Mouse (Mus musculus) urinary bladder, postnatal 25 days (tissue): ENCODE measurements at regions not wholly inside any gene's neighbourhood (a gene's known extent, or its start where the extent isn't known, plus 50 kb on each side); places are given as distances from the start of the nearest gene placed in this dataset.

Source experiments
- DNase-seq: peaks from one replicate; pipeline ENCODE4 v3.0.0; 2022; ENCODE audit warnings: low spot score

DNA sequence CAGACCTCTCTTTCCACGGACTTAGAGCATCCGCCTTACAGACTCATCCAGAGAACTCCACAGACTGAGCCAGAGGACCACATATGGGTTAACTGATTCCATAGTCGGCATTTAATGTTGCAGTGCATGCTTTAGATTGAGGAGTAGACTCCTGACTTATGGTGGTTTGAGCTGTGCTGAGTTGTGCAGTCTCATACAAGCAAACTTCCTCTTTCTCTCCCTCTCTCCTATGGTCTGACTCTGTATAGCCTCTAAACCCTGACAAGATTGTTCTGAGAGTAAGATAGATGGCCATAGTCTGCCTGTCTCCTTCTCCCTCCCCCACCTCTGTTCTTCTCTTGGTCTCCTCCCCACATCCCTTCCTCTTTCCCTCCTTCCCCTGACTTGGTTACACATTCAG lies 616.0 kb downstream of the Ryr2 start:
- no peak for DNase-seq

DNA sequence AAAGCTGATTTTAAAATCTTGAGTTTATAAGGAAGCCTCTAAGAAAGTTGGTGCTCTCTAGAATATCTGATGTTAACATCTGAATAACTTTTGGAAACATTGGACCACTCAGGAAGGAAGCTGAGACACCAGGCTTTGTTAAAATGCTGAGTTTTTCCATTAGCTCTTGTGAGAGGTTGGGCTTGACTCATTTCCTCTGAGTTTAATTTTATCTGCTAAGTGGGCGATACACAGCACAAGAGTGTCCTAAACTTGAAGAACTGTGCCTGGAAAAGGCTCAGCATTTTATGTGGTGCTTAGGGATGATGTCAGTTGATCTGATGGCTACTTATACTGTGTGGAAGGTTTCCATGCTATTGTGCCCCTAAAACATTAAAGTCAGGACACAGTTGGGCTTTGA lies 623.6 kb downstream of the Ryr2 start:
- DNase-seq = no peak

DNA sequence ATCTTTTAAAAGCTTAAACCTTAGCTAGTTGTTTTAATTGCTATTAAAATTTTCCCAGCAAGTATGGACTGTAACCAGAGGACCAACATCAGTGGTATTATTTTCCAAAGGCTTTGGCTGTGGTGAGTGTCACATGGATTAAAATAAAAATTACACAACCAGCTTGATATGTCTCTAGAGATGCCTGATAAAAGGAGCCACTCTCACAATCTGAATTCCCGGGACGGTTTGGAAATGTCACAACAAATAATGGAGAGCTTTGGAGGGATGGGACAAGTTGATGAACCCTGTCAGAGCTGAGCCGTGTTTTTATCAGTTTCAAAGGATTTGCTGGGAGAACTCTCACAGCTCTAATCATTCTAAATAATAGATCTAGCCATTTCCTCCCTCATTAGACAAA lies 624.0 kb downstream of the Ryr2 start:
- no peak for DNase-seq

DNA sequence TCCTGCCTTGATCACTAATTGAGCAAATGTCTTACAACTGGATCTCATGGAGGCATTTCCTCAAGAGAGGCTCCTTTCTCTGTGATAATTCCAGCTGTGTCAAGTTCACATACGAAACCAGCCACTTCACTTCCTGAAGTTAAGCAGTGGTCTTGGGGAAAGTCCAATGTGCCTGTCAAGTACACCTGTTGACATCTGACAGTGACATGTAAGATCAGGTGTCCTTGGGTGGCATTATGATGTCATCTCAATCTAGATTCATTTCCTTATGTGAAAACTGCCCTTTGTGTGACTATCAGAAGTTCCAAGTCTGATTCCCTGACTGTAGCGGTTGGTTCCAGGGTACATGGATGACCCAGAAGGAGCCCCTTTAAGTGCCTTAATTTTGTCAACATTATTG lies 646.5 kb downstream of the Ryr2 start:
- no peak for DNase-seq

DNA sequence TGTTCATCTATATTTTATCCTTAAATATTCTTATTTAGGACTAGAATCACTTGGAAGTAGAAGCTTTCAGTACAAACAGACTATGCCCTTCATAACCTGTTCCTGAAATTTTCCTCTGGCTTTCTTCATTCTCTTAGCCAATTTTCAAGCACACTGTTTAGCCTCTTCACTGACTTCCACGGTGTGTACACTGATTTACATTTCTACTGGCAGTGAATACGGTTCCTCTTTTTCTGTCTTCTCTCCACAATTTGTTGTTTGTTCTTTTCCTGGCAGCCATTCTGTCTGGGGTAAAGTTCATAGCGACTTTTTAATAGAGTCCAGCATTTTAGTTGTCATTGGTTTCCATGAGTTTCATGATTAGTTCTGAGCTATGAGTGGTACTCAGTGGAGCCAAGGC lies 651.6 kb downstream of the Ryr2 start:
- no peak for DNase-seq

DNA sequence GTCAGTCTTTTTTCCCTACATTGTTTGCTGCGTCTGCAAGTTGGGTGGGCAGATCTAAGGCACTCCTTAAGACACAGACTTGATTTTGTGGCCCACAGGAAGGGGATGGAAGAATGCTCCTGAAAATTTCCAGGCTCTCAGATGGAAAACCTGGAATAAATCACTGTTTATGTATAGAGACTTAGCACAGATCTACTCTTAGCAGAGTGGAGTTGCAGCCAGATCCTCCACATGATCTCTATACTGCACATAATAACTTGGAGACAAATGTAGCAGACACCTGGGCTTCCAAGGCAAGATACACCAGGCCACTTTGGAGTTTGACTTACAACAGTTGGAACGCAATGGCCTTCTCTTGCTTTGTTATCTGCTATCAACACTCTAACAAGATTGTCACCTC lies 654.3 kb downstream of the Ryr2 start:
- DNase-seq = no peak

DNA sequence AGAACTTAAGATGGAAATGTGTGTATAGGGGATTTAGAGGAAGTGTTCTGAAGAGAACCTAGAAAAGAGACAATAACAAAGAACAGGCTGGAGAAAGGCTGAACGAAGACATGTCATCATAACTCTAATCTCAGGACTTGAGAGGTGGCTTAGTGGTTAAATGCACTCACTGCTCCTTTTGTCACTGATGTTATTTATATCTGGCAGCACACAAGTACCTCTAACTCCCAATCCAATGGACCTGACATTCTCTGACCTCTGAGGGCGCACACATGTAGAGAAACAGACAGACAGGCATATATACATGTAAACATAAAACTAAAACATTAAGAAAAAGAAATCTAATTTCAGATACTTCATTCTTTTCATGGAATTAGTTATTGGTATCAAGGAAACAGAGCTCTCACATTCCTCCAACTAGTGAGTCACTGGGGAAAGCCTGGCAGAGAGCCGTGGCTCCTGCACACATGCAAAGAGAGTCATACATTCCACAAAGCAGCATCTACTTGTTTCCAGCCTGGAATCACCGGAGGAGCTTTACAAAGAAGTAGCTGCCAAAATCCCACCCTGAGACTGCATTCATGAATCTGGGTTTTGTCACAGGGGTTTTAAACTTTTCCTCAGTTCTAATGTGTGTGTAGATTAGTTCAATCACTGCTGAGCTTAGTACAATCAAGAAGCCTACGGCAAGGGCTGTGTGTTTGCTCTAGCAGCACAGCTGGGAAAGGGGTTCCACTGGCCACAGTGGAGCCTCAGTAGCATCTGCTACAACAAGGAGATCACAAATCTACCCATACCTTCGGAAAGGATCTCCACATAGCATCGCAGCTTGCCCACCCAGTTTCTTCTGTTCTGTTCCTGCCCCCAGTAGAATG lies 674.0 kb downstream of the Ryr2 start:
- DNase-seq = peak; percentile 7

DNA sequence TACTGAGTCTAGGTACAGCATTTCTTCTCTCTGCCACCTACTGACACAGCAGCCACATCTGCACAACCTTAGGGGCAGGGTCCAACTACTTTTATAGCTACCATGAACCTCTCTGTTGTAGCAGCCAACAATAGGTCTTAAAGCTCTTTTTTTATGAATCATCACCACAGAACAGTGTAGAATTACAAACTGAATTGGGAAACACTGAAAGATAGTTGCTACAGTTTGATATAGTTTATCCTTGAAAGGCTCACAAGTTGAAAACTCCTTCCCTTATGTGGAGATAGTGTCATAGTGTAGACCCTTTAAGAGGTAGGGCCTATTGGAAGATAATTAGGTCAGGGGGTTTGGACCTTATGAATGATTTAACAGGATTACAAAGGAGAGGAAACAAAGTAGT lies 679.9 kb downstream of the Ryr2 start:
- DNase-seq = no peak

DNA sequence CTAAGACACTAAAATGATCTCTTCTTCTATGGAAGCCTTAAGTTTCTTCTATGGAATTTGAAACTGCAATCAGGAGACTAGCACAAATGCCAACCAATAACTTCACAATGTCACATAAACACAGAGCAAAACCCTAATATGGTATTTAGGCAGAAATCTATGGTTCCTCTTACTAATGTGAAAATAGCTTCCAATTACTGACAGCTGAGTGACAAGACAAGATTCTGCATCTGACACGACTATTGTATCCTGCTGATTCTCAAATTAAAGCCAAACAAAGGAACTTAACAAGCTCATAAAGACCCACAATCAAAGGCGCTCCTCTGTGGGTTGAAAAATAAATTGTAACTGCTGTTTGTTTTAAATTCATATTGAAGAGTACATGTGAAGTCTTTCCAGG lies 714.7 kb downstream of the Ryr2 start:
- no peak for DNase-seq

DNA sequence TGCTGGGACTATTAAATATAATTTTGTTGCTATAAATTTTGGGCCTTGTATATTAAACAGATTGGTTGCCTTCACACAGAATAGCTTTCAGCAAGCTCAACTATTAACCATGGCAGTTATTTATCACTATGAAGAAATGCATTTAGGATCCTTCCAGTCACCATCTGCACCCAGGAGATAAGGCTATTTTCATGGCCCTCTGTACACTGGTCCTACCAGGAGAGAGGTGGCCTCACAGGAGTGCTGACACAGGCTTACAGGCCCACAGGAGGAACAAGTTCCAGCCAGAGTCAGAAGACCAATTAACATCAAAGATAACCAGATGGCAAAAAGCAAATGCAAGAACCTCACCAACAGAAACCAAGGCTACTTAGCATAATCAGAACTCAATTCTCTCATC lies 731.3 kb downstream of the Ryr2 start:
- DNase-seq = no peak

DNA sequence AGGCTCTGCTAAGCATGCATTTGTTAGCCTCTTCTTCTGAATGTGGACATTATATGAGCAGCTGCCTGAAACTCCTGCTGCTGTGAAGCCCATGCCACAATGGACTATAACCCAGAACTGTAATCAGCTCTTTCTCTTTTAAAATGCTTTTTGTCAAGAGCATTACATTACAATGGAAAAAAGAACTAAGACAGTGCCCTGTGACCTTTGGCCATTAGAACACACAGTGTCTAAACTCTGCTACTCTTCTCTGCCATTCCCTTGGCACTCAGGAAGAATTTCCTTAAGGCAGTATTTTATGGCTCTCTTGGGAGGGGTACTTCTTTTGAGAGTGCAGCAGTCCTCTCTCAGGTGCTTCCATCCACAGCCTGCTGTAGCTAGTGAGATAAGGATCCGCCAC lies 737.3 kb downstream of the Ryr2 start:
- no peak for DNase-seq

DNA sequence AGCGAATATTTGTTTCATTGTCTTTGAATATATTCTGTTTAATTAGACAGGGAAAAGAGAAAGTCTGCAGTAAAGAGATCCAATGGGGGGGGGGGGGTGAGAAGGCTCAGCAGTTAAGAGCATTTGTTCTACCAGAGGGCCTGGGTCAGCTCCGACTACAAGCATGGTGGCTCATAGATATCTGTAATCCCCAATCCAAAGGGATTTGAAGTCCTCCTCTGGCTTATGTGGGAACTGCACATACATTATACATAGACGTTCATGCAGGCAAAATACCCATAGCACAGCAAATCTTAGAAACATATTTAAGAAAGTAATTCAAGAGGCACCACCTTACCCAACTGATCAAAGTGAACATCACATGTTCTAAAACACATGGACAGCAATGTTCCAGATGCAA lies 743.9 kb downstream of the Ryr2 start:
- DNase-seq = no peak

DNA sequence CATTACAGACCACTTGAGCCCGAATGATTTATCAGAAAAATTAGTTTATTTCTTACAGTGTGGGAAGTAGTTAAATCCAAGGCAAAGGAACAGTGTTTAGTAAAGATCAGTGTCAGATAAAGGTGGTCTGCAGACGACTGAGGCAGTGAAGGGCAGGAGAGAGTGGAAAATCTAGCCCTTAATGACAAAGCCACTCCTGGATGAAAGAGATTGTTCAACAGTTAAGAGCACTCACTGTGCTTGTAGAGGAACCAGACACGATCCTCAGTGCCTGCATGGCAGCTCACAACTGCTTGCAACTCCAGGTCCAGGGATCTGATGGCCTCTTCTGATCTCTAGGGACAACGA lies 758.3 kb downstream of the Ryr2 start:
- no peak for DNase-seq

DNA sequence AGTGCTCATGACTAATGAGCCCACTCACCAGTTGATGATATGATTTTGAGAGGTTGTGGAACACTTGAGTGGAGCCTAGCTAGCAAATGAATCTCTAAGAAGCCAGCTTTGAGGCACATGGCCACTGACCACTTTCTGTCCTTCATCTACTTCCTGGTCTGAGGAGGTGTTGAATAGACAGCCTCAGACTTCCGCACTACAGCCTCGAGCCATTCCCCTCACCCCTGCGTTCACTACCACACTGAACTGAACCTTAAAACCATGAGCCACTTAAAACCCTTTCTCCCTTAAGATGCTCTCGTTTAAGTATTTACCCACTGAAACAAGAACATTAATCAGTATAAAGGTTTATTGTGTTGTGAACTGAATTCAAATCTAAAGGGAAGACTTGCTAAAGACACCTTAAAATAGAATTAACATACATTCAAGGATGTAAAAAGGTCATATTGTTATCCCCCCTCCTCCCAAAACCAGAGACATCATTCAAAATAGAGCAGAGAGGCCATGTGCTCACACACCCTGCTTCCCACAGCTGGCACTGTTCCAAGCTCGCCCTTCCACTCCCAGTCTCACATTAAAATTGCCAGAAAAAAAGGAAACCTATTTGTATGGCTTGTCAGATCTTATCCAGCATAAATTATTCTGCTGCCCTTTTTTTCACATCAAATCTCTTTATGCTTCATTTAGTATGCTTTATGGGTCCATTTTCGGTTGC lies 758.8 kb downstream of the Ryr2 start:
- DNase-seq = no peak

DNA sequence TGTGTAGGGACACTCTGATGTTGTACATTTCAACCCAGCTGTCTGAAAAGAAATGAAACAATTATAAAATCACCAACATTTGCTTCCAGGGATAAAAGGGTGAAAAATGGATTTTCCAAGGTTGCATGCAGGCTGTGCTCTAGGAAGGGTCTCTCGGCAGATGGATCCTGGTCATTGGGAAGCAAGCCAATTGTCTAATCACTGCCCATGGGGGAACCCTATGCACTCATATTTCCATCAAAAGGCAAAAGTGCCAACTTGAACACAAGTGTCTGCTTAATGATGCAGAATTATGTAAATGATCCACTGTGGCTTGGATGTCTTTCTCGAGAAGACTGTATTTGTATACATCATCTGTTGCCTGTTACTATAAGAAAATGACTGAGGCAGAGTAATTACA lies 762.2 kb downstream of the Ryr2 start:
- no peak for DNase-seq

DNA sequence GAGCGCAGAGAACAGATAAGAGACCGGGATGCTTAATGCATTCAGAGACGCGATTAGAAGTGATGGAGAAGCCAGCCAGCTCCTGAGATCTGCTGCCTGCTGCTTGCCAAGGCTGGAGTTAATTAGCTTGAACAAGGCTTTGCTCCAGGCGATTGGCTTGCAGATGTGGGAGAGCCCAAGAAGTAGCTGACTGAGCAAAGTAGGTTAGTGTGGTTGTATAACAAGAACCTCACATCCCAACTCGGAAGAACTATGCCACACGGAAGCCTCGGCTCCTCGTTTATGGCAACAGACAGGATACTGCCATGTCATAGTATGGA lies 768.5 kb downstream of the Ryr2 start:
- no peak for DNase-seq

DNA sequence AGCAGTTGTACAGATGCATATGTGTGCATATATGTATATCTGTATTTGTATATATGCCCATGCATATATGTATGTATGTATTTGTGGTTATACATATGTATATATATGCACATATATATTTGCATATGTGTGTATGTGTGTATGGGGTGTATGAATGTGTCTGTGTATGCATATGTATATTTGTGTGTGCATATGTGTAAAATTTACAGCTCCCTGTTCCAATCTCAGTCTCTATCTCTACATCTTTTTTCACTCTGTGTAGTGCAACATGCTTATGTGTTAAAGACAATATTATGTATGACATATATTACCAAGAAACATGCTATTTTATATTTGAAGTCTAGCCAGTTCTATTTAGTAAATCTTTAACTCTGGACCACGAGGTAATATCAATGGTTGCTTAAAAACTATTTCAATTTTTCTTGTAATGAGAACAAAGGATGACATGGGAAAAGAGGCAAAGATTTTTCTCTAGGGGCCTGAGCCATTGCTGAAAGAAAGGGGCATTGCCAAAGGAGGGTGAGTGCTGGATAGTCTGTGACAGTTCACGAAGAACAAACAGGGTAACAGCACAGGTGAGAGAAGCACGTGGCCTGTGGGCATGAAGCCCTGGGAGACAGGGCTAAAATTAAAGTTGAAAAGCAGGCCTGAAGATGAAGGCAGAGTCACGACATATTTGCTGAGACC lies 769.0 kb downstream of the Ryr2 start:
- DNase-seq = no peak

DNA sequence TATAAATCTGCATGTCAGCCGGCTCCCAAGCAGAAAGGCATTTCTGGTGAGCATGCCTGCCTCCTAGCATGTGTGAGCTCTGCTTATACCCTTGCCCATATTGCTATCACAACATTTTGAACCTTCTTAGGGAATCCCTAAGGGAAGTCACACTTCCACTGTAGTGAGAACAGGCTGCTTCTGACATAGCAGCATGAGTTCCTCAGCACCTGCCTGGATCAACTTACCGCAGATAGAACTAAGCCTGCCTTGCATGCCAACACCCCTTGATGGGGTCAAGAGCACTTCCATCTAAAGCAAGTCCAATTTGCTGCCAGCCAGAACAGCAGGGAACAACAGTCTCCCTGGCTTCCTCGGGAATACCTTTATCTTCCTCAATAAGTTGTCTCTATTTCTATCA lies 769.8 kb downstream of the Ryr2 start:
- DNase-seq = no peak

DNA sequence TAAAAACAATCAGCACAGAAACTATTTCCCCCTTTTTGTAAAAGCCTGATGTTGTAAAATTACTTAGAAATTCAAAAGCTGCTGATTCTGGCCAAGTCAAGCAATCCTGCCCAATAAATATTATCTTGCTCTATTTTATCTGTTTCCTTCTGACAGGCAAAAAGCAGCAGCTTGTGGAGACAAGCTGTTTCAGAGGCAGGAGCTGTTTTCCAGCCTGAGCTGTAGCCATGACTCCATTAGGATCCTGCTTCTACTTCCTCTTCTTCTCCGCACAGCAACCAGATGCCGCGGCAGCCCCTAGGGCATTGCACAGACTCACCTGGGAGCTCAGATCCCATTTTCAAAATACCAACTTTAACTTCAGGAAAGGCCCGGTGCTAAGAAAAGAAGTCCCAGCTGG lies 774.8 kb downstream of the Ryr2 start:
- DNase-seq = no peak

DNA sequence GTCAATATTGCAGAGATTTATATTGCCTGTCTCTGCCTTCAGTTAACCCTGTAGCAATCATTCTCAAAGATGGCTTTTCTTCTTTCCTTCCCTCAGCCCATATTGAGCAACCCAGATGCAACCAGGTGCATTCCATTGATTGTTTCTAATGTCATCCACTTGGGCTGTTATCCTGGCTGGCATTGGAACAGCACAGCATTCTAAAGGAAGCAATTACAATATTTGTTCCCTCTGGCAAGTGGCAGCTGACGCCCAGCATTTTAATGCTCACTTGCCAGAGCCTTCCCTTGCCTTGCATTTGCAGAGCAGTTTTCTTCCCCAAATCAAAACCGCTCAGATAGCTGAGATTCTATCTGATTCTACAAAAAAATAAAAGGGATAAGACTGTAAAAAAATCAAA lies 798.0 kb downstream of the Ryr2 start:
- DNase-seq = no peak

DNA sequence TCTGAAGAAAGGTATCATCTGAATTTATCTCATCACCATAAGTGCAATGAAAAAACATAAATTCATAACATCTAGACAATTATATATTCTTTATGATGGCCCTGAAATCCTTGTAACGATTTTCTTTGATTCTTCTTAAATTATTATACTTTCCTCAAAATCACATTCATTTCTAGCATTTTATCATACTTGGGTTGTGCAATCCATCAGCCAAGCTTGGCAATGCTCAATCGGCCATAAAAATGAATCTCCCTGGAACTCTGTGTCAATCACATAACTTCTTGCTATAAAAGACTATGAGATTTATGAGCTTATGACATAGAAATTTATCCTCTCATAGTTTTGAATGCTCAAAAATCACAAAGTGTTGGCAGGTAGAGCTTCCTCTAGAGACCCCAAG lies 811.3 kb downstream of the Ryr2 start:
- DNase-seq = no peak

DNA sequence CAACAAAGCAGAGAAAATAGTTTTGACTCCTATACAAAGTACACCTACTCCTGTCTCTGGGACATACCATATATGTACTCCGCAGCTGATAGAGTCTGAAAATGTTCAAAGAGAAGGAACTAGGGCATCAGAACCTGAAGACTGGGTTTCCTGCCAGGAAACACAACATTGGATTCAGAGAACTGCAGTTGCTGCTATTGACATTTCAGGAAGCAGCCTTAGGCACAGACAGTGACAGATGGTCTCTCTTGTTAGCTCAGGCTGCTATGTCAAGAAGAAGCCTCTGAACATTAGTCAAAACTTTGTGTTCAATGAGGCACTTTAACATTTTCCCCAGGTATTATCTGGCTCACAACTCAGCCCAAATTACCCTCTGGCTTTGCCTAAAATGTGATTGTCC lies 812.1 kb downstream of the Ryr2 start:
- DNase-seq = no peak

DNA sequence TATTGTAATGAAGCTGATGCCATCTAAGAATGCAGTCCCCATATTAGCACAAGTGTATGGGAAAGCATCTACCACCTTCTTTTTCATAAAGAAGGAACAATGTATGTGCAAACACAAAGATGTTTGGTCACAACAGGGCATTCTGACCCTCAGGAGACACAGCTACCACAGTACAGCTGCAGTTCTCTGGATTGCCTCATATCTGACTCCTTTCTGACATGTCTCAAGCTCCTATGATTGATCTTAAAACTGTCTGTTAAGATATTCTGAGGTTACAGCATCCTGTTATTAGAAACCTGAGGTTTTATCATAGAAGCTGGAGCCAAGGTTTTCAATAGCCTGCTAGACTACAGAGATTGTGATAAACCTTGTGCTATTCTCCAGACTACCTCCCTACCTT lies 813.0 kb downstream of the Ryr2 start:
- no peak for DNase-seq

DNA sequence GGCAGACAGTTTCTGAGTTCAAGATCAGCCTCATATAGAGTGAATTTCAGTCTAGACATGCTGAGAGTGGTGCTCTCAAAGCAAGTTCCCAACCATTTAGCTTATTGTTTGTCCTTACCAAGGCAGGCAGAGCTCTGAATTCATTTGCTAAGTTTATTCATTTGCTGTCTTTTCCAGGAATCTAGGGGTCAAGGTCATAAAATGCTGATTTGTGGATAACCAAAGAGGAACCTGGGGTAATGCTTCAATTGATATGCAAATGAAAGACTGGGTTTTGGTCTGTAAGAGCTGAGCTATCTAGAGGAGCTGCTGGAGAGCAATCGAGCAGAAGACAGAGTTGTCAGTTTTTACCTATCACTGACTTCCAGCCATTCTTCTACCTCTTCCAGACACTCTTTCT lies 832.8 kb downstream of the Ryr2 start:
- no peak for DNase-seq
